Mouse (Mus musculus) activated CD4-positive, CD25-positive, alpha-beta regulatory T cell, adult 4 months (primary cell): ENCODE measurements around the gene Olfr666. TPM values are rescaled to one million over a fixed set of nuclear protein-coding genes. Genes with fewer than 3 reads are reported as not detected.
"Not testable (repeated sequence)": the region's sequence is repeated elsewhere in the genome, so short reads cannot be mapped to it uniquely, and the experiment has no call there.

Source experiments
- ATAC-seq: one replicate; pipeline ENCODE4 v1.8.0; 2017
- polyA plus RNA-seq, 2 experiments: library from polyadenylated mRNA; unstranded; fragments of 100-300 nt; shearing (Covaris generic); gene quantifications; one replicate each; pipeline ENCODE4 v1.2.1; 2017

The Olfr666 gene
- polyA plus RNA-seq, result not detected

GRCm38 (mm10) chr7:104895852-104896251 lies at the start of gene Olfr666:
Gene Olfr666, minus strand, starts transcription at chr7:104895952.
- no peak for ATAC-seq

GRCm38 (mm10) chr7:104933940-104934339 lies 38.2 kb upstream of the Olfr666 start, which contains the start of gene Olfr669:
Gene Olfr669, plus strand, starts transcription at chr7:104934240.
- ATAC-seq, result no peak

GRCm38 (mm10) chr7:104927957-104928356 lies 32.2 kb upstream of the Olfr666 start, which contains the start of gene Olfr668:
Gene Olfr668, minus strand, starts transcription at chr7:104928057.
- ATAC-seq, result no peak

GRCm38 (mm10) chr7:104921382-104921781 lies 25.6 kb upstream of the Olfr666 start, which contains the start of gene Olfr667:
Gene Olfr667, minus strand, starts transcription at chr7:104921482.
- no peak for ATAC-seq

GRCm38 (mm10) chr7:104877731-104878130 lies 18.0 kb downstream of the Olfr666 start, which contains the start of gene Olfr665:
Gene Olfr665, plus strand, starts transcription at chr7:104878031.
- no peak for ATAC-seq

- no peak for ATAC-seq
Observed at GRCm38 (mm10) chr7:104861381-104861780, 34.4 kb downstream of the Olfr666 start.

GRCm38 (mm10) chr7:104857683-104858082 lies 38.1 kb downstream of the Olfr666 start:
- no peak for ATAC-seq

- ATAC-seq, result not testable (repeated sequence)
Observed at GRCm38 (mm10) chr7:104856709-104857108, 39.0 kb downstream of the Olfr666 start, which contains the start of gene Usp17la. Gene Usp17la, plus strand, starts transcription at chr7:104857009.

- ATAC-seq, result no peak
Observed at GRCm38 (mm10) chr7:104855248-104855750, 40.5 kb downstream of the Olfr666 start.

- not testable (repeated sequence) for ATAC-seq
Observed at GRCm38 (mm10) chr7:104851546-104851945, 44.2 kb downstream of the Olfr666 start.

GRCm38 (mm10) chr7:104843731-104844287 lies 51.9 kb downstream of the Olfr666 start:
- no peak for ATAC-seq

- ATAC-seq, result no peak
Observed at GRCm38 (mm10) chr7:104842503-104842902, 53.2 kb downstream of the Olfr666 start, which contains the start of gene Usp17lb. Gene Usp17lb, minus strand, starts transcription at chr7:104842603.

Other genes starting within 250 kb of the Olfr666 start
- gene Olfr658, start 248.6 kb downstream of the Olfr666 start, polyA plus RNA-seq, result under 1 TPM in 1 of 2 experiments, not detected in 1; 0.19 TPM
- not detected for gene Olfr659, start 229.2 kb downstream of the Olfr666 start, polyA plus RNA-seq
- not detected for gene Olfr661, start 209.5 kb downstream of the Olfr666 start, polyA plus RNA-seq
- not detected for gene Usp17le, start 118.5 kb downstream of the Olfr666 start, polyA plus RNA-seq
- not detected for gene Usp17lb, start 53.3 kb downstream of the Olfr666 start, polyA plus RNA-seq
- gene Usp17la, start 38.9 kb downstream of the Olfr666 start, polyA plus RNA-seq, result not detected
- gene Olfr665, start 17.9 kb downstream of the Olfr666 start, polyA plus RNA-seq, result not detected
- not detected for gene Olfr667, start 25.5 kb upstream of the Olfr666 start, polyA plus RNA-seq
- not detected for gene Olfr668, start 32.1 kb upstream of the Olfr666 start, polyA plus RNA-seq
- not detected for gene Olfr669, start 38.3 kb upstream of the Olfr666 start, polyA plus RNA-seq
- not detected for gene Olfr670, start 66.7 kb upstream of the Olfr666 start, polyA plus RNA-seq
- not detected for gene Olfr671, start 83.2 kb upstream of the Olfr666 start, polyA plus RNA-seq
- gene Olfr672, start 106.1 kb upstream of the Olfr666 start, polyA plus RNA-seq, result not detected
- not detected for gene Olfr675, start 132.5 kb upstream of the Olfr666 start, polyA plus RNA-seq
- not detected for gene Olfr676, start 136.7 kb upstream of the Olfr666 start, polyA plus RNA-seq
- not detected for gene Olfr677, start 155.4 kb upstream of the Olfr666 start, polyA plus RNA-seq
- not detected for gene Olfr678, start 168.5 kb upstream of the Olfr666 start, polyA plus RNA-seq
- not detected for gene Olfr679, start 185.3 kb upstream of the Olfr666 start, polyA plus RNA-seq
- not detected for gene Olfr680-ps1, start 196.9 kb upstream of the Olfr666 start, polyA plus RNA-seq
- gene Olfr681, start 220.9 kb upstream of the Olfr666 start, polyA plus RNA-seq, result not detected